Mouse (Mus musculus) left cerebral cortex, adult 2 months (tissue): ENCODE results near the gene Fam155a. TPM values are rescaled to one million over a fixed set of nuclear protein-coding genes. Genes with fewer than 3 reads are reported as not detected.
A peak's percentile ranks its signal among the peaks of the same experiment; 100 is the strongest.

Source experiments
- DNase-seq, 2 experiments: peaks; one replicate each; pipeline ENCODE4 v3.0.0; 2021 to 2022; ENCODE audit warnings: low spot score in 2 of 2, mixed read lengths in 1 of 2; ENCODE audit errors: extremely low spot score in 1 of 2
- H3K27ac ChIP-seq: fragments of 200-600 bp; 2 replicates; pipeline ENCODE4 v1.8.1; 2022
- H3K4me3 ChIP-seq: fragments of 200-600 bp; 2 replicates; pipeline ENCODE4 v1.8.1; 2022
- CTCF ChIP-seq: fragments of 200-600 bp; IDR thresholded peaks from 2 replicates; pipeline ENCODE4 v1.8.1; 2022; ENCODE audit warnings: antibody characterized with exemption, mild to moderate bottlenecking, moderate library complexity
- intact Hi-C: fragments of 180-260 bp; cut with DNase I; formaldehyde crosslinking; loops from one replicate; pipeline ENCODE4 v1.15.1; 2025
- microRNA-seq, 2 experiments: library from miRNA; unstranded; fragments of <30 nt; microRNA quantifications; one replicate each; pipeline ENCODE4 v1.2.0; 2021
- total RNA-seq, 2 experiments: library from RNA; stranded (reverse); gene quantifications; 2 replicates each; pipeline ENCODE4 v1.2.3; 2021

Gene Fam155a
- total RNA-seq, 2 experiments from 2014 or later, result 118 to 119 TPM

DNA sequence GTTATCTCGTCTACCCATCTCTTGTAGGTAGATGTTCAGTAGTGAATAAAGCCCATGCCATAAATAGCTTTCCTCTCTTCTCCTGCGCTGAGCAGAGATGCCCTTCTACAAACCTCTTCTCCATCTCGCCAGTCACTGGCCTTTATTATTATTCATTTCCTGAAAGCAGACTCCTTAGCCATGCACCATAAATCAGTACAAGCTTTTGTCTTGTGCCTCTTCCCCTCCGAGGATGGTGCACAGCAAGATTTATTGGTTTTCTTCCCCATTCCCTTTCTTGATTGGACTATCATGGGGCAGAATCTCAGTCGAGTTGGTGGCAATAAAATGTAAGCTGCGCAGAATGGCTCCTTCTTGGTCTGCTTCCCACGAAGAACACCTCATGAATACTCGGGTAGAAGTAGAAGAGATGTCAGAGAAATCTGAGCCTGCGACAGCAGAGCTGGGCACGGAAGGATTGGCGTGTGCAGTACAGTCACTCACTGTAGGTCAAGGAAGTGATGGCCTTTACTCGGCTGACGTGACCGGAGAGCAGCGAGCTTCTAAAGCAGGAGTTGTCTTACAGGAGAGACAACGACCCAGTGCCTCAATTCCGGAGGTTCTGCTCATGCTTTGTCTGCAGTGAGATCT is 590.2 kb downstream of the Fam155a start:
- intact Hi-C loops, result no loop called here
- no peak for TF ChIP-seq CTCF

DNA sequence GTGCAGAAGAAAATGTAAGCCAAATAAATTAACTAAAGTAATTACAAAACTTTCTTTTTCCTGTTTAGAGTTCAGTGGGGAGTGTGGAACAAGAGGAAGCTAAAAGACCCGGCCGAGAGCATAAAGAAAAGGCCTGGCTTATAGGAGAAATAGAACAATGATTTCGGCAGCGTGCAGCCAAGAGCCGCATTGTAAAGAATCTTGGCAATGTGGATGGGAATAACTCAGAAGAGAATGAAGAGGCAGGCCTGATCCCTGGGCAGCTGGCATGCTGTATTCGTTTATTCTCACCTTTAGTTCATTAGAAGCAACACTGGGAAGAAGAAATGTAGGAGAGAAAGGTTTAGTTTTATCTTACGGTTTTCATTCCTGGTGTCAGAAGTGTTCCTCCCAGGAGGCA is 594.0 kb downstream of the Fam155a start:
- DNase-seq, result no peak
- Histone ChIP-seq H3K4me3 (no peak overlapping the region), H3K27ac (no peak overlapping the region)
- no peak for TF ChIP-seq CTCF
- intact Hi-C loops, result loop anchor here (5.0 kb wide), 2 partner anchors 490 to 515 kb away; partner anchors contain the start of gene Efnb2

More for the DNA sequence above, 590.2 kb downstream of the Fam155a start:
- Histone ChIP-seq H3K27ac (no peak overlapping the region), H3K4me3 (no peak overlapping the region)
- DNase-seq, result no peak

DNA sequence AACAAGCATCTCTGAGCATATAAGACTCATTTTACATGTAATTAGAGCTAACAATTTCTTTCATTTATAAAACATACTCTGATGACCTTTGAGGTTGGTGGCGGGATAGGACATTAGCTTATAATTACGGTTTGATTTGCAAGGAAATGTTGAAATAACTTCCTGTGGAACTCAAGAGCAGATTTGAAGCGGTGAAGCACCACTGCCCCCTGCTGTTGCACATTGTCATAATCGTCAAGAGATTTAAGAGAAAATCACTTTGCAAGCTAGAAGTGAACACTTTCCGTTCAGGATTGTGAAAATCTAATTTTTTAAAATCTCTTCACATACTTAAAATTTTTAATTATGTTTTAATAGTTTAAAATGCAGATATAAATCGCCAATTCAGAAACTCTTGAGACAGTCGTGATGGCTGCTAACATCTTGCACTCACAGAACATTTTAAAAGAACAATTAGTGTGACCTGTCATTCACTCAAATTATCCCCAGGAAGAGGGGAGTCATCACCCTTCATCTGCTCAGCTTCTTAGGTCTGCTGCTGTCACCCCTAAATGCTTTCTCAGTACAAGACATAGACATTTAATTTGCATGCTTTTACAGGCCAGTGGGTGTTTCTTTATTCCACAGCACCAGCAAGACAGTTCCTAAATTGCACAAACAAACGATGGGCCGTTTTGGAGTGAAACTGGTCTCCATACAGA is 595.9 kb downstream of the Fam155a start:
- peak overlapping the region; percentile 1; the same call in 1 of the 2 replicates for H3K4me3 ChIP-seq
- peak; percentile 88 for TF ChIP-seq CTCF
- intact Hi-C loops, result loop anchor here (5.0 kb wide), 3 partner anchors 183 to 513 kb away; partner anchors contain the start of gene Efnb2
- no peak overlapping the region for H3K27ac ChIP-seq
- peak; percentile 50 to 72 for DNase-seq

DNA sequence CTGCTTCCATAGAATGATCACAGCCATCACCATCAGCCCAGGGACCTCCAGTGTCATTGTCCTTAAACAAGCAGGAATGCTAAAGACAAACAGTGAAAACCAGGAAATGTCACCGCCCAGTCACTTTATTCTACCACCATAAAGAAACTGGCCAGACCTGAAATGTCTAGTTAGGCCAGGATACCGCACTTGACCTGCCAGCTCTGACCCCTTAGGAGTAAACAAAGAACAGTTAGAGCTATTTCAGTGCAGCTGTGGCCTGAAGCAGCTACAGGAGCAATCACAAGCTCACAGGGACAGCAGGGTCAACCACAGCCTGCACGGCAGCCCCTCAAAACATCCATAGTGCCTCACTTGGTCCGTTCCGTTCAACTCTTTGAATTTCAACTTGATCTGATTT is 599.1 kb downstream of the Fam155a start:
- H3K4me3 ChIP-seq, result no peak overlapping the region
- no peak for DNase-seq
- no peak for TF ChIP-seq CTCF
- H3K27ac ChIP-seq, result no peak overlapping the region
- intact Hi-C loops, result loop anchor here (5.0 kb wide), 1 partner anchor 180 kb away; no protein-coding TSS in a partner anchor

DNA sequence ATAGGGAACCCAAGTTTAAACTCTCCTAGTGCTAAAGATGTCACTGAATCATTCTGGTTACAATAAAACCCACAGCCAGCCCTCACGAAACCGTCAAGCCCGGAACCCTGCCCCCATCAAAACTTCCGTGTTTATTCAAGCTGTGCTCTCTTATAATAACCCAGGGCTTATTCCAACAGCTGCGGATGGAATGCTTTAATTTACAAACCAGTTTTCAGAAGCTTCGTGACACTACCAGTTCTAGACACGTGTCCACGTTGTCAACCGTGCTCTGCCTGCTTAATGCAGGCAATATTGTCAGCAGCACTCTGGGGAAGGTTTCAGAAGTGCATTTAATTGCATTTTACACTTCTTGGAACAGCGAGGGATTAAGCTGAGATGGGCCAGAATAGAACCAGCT is 603.0 kb downstream of the Fam155a start:
- intact Hi-C loops, result no loop called here
- TF ChIP-seq CTCF, result no peak
- no peak for DNase-seq
- H3K27ac ChIP-seq, result no peak overlapping the region
- no peak overlapping the region for H3K4me3 ChIP-seq

DNA sequence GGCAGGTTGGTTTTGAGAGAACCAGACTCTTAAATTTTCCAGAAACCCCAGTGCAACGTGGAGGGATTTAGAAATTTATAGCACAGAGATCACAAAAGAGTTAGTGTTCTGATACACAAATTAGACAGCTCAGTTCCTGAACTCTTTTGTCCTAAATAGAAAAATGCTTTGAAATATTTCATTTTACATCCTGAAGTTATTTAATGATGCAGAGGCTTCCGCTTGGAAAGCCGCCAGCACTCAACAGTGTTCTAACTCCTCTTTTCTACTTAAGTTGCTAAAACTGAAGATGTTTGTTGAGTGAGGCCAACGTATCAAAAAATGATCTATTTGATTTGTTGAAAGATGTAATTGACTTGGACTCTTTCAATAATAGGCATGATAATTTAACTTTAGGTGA is 609.4 kb downstream of the Fam155a start:
- DNase-seq, result no peak
- H3K27ac ChIP-seq, result no peak overlapping the region
- TF ChIP-seq CTCF, result no peak
- intact Hi-C loops, result no loop called here
- no peak overlapping the region for H3K4me3 ChIP-seq

DNA sequence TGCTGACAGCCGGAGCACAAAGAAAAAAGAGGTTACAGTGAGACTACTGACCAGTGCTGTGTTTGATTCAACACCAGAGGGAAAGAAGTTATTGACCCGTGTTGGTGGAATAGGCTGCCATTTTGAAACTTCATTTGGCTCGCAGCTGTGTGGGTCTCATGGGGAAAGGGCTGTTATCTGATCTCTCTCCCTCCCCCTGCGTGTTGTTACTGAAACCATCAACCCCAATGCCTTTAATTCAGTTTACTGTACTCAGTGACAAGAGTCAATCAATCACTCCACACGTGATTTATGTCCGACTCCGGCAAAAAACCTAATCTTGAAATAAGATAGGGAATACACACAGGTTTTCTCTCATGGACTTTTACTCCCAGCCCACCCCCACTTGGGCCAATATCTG is 611.6 kb downstream of the Fam155a start:
- DNase-seq, result no peak
- TF ChIP-seq CTCF, result no peak
- no peak overlapping the region for H3K27ac ChIP-seq
- no peak overlapping the region for H3K4me3 ChIP-seq
- intact Hi-C loops, result no loop called here

DNA sequence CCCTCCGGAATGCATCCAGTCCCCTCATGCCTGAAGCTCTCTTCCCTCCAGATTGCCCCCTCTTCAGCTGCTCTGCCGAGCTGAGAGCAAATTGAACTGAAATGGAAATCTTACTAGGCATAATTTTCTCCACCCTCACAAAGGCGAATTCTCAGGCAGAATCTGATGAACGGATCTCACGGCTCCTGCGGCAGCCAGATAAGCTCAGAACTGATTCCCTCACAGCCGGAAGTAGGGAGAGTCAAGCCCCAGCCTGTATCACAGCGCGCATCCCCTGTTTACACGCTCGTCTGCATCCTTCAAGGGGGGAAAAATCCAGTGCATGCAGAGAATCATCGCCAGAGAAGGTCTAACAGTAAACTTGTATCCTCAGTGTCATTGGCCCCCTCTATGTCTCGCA is 612.3 kb downstream of the Fam155a start:
- Histone ChIP-seq H3K27ac (peak overlapping the region; percentile 28; the same call in 1 of the 2 replicates), H3K4me3 (0 out of 2 replicates have a peak overlapping the region, but pooled peaks have one; percentile 14)
- no peak for TF ChIP-seq CTCF
- intact Hi-C loops, result no loop called here
- no peak for DNase-seq

DNA sequence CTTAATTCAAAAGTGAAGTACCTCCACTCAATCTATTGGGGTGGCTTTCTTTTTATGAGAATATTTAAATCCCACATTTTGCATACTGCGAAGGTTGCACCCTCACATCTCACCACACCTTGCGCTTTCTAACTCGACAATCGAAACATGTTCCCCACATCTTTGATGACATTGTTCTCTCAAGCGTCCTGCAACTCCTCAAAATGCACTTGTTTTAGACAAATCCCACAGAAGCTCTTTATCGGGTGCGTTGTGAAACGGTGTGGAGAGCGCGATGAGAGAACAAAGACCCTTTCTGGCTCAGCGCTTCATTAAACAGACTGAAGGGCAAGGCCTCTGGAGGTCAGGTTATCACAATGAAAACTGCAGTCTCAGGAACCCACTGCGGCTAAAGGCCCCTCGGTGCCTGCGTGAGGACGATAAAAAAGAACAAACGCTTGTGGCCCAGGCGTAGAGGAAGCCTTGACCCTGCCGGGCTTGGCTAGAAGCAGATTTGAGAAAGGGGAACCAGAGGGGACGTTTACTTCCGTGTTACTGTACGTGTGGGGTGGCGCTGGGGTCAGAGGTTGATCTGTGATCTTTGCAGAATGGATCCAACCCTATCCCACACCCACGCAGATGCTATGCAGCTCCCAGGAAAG is 613.7 kb downstream of the Fam155a start:
- intact Hi-C loops, result no loop called here
- no peak for DNase-seq
- TF ChIP-seq CTCF, result no peak
- Histone ChIP-seq H3K27ac (no peak overlapping the region), H3K4me3 (no peak overlapping the region)

Small RNA genes lying within 50 kb of the gene (microRNA-seq; reads per million reads assigned to microRNA genes)
- gene Gm47312, result 0 reads per million in 2 experiments

Other genes with a start within 250 kb of the Fam155a start
- not detected for gene Gm10217, start 93.1 kb upstream of the Fam155a start, total RNA-seq
- gene Lig4, start 206.5 kb upstream of the Fam155a start, total RNA-seq, result 10 to 100 TPM; 10.4 to 10.8 TPM
- gene Abhd13, start 206.5 kb upstream of the Fam155a start, total RNA-seq, result 10 to 100 TPM; 27.6 to 29.6 TPM
- 1 to 10 TPM; 2.0 to 3.4 TPM for gene Tnfsf13b, start 235.3 kb upstream of the Fam155a start, total RNA-seq